Mouse (Mus musculus) E14TG2a.4 (cell line): ENCODE measurements around the gene Tppp2.

Source experiments
- CTCF ChIP-seq: conservative IDR thresholded peaks from 2 replicates; pipeline ENCODE4 v1.5.1; 2014; ENCODE audit warnings: low read length
- NANOG ChIP-seq: IDR thresholded peaks from 2 replicates; pipeline ENCODE4 v1.6.1; 2014; ENCODE audit warnings: borderline replicate concordance, low read length, mixed read lengths
- POU5F1 ChIP-seq: IDR thresholded peaks from 2 replicates; pipeline ENCODE4 v1.6.1; 2014; ENCODE audit warnings: low read length, borderline replicate concordance

- TF ChIP-seq CTCF (no peak), NANOG (no peak), POU5F1 (no peak)
These were observed 4.3 kb downstream of the Tppp2 start, which contains the start of gene Rnase13 for GRCm38 (mm10) chr14:51922571-51922865.
